Mouse (Mus musculus): ENCODE data around the gene Serpina12.

Serpina12 gene

GRCm38 (mm10) chr12:104004689-104005088 is 39.6 kb downstream of the Serpina12 start:
- DNase-seq (ENCODE audit: low read depth, low spot score), result no peak

- DNase-seq (ENCODE audit: low read depth, low spot score), result no peak
Observed at GRCm38 (mm10) chr12:104003238-104003612, 41.0 kb downstream of the Serpina12 start.

- DNase-seq (ENCODE audit: low read depth, low spot score), result no peak
Observed at GRCm38 (mm10) chr12:104002569-104003237, 41.5 kb downstream of the Serpina12 start.

GRCm38 (mm10) chr12:104000594-104000993 is 43.6 kb downstream of the Serpina12 start:
- no peak for DNase-seq (ENCODE audit: low read depth, low spot score)

GRCm38 (mm10) chr12:103999611-104000010 is 44.6 kb downstream of the Serpina12 start:
- DNase-seq (ENCODE audit: low read depth, low spot score), result no peak

- DNase-seq (ENCODE audit: low read depth, low spot score), result no peak
Observed at GRCm38 (mm10) chr12:103996513-103996912, 47.7 kb downstream of the Serpina12 start.

GRCm38 (mm10) chr12:103995292-103996072 is 48.8 kb downstream of the Serpina12 start:
- peak; percentile 65 for DNase-seq (ENCODE audit: low read depth, low spot score)

GRCm38 (mm10) chr12:103992945-103993344 is 51.3 kb downstream of the Serpina12 start:
- DNase-seq (ENCODE audit: low read depth, low spot score), result no peak

GRCm38 (mm10) chr12:103989857-103990256 is 54.4 kb downstream of the Serpina12 start, which contains the start of gene Serpina11:
Serpina11 (minus strand) TSS chr12:103989957.
- DNase-seq (ENCODE audit: low read depth, low spot score), result no peak

GRCm38 (mm10) chr12:103989514-103989767 is 54.8 kb downstream of the Serpina12 start:
- DNase-seq (ENCODE audit: low read depth, low spot score), result no peak

GRCm38 (mm10) chr12:103988754-103989513 is 55.3 kb downstream of the Serpina12 start:
- DNase-seq (ENCODE audit: low read depth, low spot score), result no peak

GRCm38 (mm10) chr12:103985868-103986267 is 58.4 kb downstream of the Serpina12 start:
- DNase-seq (ENCODE audit: low read depth, low spot score), result no peak

GRCm38 (mm10) chr12:103984935-103985334 is 59.3 kb downstream of the Serpina12 start:
- peak; percentile 35 for DNase-seq (ENCODE audit: low read depth, low spot score)

GRCm38 (mm10) chr12:103981646-103982360 is 62.4 kb downstream of the Serpina12 start:
- DNase-seq (ENCODE audit: low read depth, low spot score), result no peak

Measured in forelimb bud, embryonic 11.5 days (tissue).